Mouse (Mus musculus) testis, adult 2 months (tissue): Measurements from ENCODE around the gene Olfr516. TPM values are rescaled to one million over a fixed set of nuclear protein-coding genes. Genes with fewer than 3 reads are reported as not detected.
"Not testable (repeated sequence)": the region's sequence is repeated elsewhere in the genome, so short reads cannot be mapped to it uniquely, and the experiment has no call there.

Source experiments
- H3K27ac ChIP-seq: fragments of 200-500 bp; 2 replicates; pipeline ENCODE4 v1.5.1; 2012; ENCODE audit warnings: low read depth, low read length; ENCODE audit not compliant: control insufficient read depth, insufficient read depth
- H3K27me3 ChIP-seq: fragments of 200-500 bp; 2 replicates; pipeline ENCODE4 v1.6.1; 2012; ENCODE audit warnings: mild to moderate bottlenecking, low read length, moderate library complexity; ENCODE audit not compliant: control insufficient read depth, insufficient read depth
- H3K36me3 ChIP-seq: fragments of 200-500 bp; 2 replicates; pipeline ENCODE4 v1.6.1; 2012; ENCODE audit warnings: mild to moderate bottlenecking, low read length; ENCODE audit not compliant: control insufficient read depth, insufficient read depth
- H3K4me1 ChIP-seq: fragments of 200-500 bp; 2 replicates; pipeline ENCODE4 v1.6.1; 2012; ENCODE audit warnings: low read length; ENCODE audit not compliant: control insufficient read depth, insufficient read depth
- H3K4me3 ChIP-seq: fragments of 200-500 bp; 2 replicates; pipeline ENCODE4 v1.5.1; 2012; ENCODE audit warnings: low read depth, mild to moderate bottlenecking, low read length, moderate library complexity, mixed read lengths; ENCODE audit not compliant: control insufficient read depth
- CTCF ChIP-seq: fragments of 200-500 bp; IDR thresholded peaks from 2 replicates; pipeline ENCODE4 v1.5.1; 2012; ENCODE audit warnings: low read depth, mild to moderate bottlenecking, inconsistent platforms, low read length, moderate library complexity; ENCODE audit not compliant: control insufficient read depth, insufficient read depth, insufficient replicate concordance
- POLR2A ChIP-seq: fragments of 200-500 bp; IDR thresholded peaks from 2 replicates; pipeline ENCODE4 v1.6.1; 2012; ENCODE audit warnings: low read depth, mild to moderate bottlenecking, inconsistent platforms, low read length, moderate library complexity; ENCODE audit not compliant: control insufficient read depth
- polyA plus RNA-seq: library from polyadenylated mRNA; depleted of rRNA; stranded (reverse); fragments of >200 nt; gene quantifications from 2 replicates; pipeline ENCODE4 v1.2.3, GENCODE M21; 2012; rRNA removed

The Olfr516 gene
- not detected in 2 replicates for polyA plus RNA-seq

GRCm38 (mm10) chr7:108850429-108850828 is at the start of gene Olfr516:
Olfr516 (minus strand) TSS chr7:108850529.
- Histone ChIP-seq H3K4me1 (no peaks in the 10 kb centered on the region), H3K27ac (no peak within 1 kb of the TSS), H3K36me3 (no peaks in the 10 kb centered on the region), H3K4me3 (no peak within 1 kb of the TSS), H3K27me3 (no peaks in the 10 kb centered on the region)
- no peak for TF ChIP-seq CTCF
- TF ChIP-seq POLR2A = no peak

- Histone ChIP-seq H3K27me3 (no peaks in the 10 kb centered on the region), H3K4me3 (no peak within 1 kb of the TSS), H3K36me3 (no peaks in the 10 kb centered on the region), H3K27ac (no peak within 1 kb of the TSS), H3K4me1 (no peaks in the 10 kb centered on the region)
- TF ChIP-seq POLR2A (no peak), CTCF (no peak)
These were observed 44.0 kb upstream of the Olfr516 start, which contains the start of gene Olfr519 for GRCm38 (mm10) chr7:108894320-108894719. Olfr519 (minus strand) TSS chr7:108894420.

GRCm38 (mm10) chr7:108884906-108885305 is 34.6 kb upstream of the Olfr516 start, which contains the start of gene Olfr518:
Olfr518 (minus strand) TSS chr7:108885006.
- Histone ChIP-seq H3K27ac (no peak within 1 kb of the TSS), H3K36me3 (no peaks in the 10 kb centered on the region), H3K4me1 (no peaks in the 10 kb centered on the region), H3K27me3 (no peaks in the 10 kb centered on the region), H3K4me3 (no peak within 1 kb of the TSS)
- TF ChIP-seq CTCF = no peak
- no peak for TF ChIP-seq POLR2A

GRCm38 (mm10) chr7:108872279-108872678 is 21.9 kb upstream of the Olfr516 start, which contains the start of gene Olfr517:
Olfr517 (minus strand) TSS chr7:108872379.
- H3K36me3 ChIP-seq = no peaks in the 10 kb centered on the region

GRCm38 (mm10) chr7:108825897-108826296 is 24.4 kb downstream of the Olfr516 start, which contains the start of gene Olfr514:
Olfr514 (minus strand) TSS chr7:108825997.
- Histone ChIP-seq H3K27me3 (no peaks in the 10 kb centered on the region), H3K4me1 (no peaks in the 10 kb centered on the region), H3K36me3 (no peaks in the 10 kb centered on the region), H3K4me3 (no peak within 1 kb of the TSS), H3K27ac (no peak within 1 kb of the TSS)
- TF ChIP-seq CTCF (no peak), POLR2A (no peak)

More at GRCm38 (mm10) chr7:108872279-108872678, 21.9 kb upstream of the Olfr516 start, which contains the start of gene Olfr517:
- Histone ChIP-seq H3K27ac (no peak within 1 kb of the TSS), H3K4me3 (no peak within 1 kb of the TSS), H3K27me3 (no peaks in the 10 kb centered on the region), H3K4me1 (no peaks in the 10 kb centered on the region)
- TF ChIP-seq CTCF (no peak), POLR2A (no peak)

GRCm38 (mm10) chr7:108814593-108815215 is 35.6 kb downstream of the Olfr516 start:
- not testable (repeated sequence) for H3K4me3 ChIP-seq, H3K4me1 ChIP-seq, H3K27me3 ChIP-seq, H3K27ac ChIP-seq, H3K36me3 ChIP-seq

- H3K4me1 ChIP-seq = no peaks in the 10 kb centered on the region
- no peak overlapping the region for H3K27ac ChIP-seq
- no peak overlapping the region for H3K4me3 ChIP-seq
- no peaks in the 10 kb centered on the region for H3K36me3 ChIP-seq
- no peak for TF ChIP-seq CTCF
- TF ChIP-seq POLR2A = no peak
- no peaks in the 10 kb centered on the region for H3K27me3 ChIP-seq
These were observed 53.0 kb downstream of the Olfr516 start for GRCm38 (mm10) chr7:108797205-108797933.

Other genes with a start within 250 kb of the Olfr516 start
- gene Olfr506, start 239.7 kb downstream of the Olfr516 start, polyA plus RNA-seq = not detected in 2 replicates
- gene Olfr507, start 228.7 kb downstream of the Olfr516 start, polyA plus RNA-seq = not detected in 2 replicates
- gene Olfr508, start 220.5 kb downstream of the Olfr516 start, polyA plus RNA-seq = not detected in 2 replicates
- not detected in 2 replicates for gene Olfr509, start 198.6 kb downstream of the Olfr516 start, polyA plus RNA-seq
- not detected in 2 replicates for gene Olfr510, start 184.1 kb downstream of the Olfr516 start, polyA plus RNA-seq
- 0.10 and 0.12 TPM in 2 replicates for gene Olfr512, start 137.2 kb downstream of the Olfr516 start, polyA plus RNA-seq
- not detected in 2 replicates for gene Olfr513, start 99.6 kb downstream of the Olfr516 start, polyA plus RNA-seq
- not detected in 2 replicates for gene Olfr514, start 24.5 kb downstream of the Olfr516 start, polyA plus RNA-seq
- gene Olfr517, start 21.9 kb upstream of the Olfr516 start, polyA plus RNA-seq = not detected in 2 replicates
- gene Olfr518, start 34.5 kb upstream of the Olfr516 start, polyA plus RNA-seq = not detected in 2 replicates
- not detected in 2 replicates for gene Olfr519, start 43.9 kb upstream of the Olfr516 start, polyA plus RNA-seq
- gene Nlrp10, start 79.6 kb upstream of the Olfr516 start, polyA plus RNA-seq = 0.06 and 0.10 TPM in 2 replicates
- 54.7 and 70.9 TPM in 2 replicates for gene Eif3f, start 83.9 kb upstream of the Olfr516 start, polyA plus RNA-seq
- 11.8 and 12.5 TPM in 2 replicates for gene Tub, start 99.8 kb upstream of the Olfr516 start, polyA plus RNA-seq
- 4.1 and 4.5 TPM in 2 replicates for gene Ric3, start 232.8 kb upstream of the Olfr516 start, polyA plus RNA-seq